Mouse (Mus musculus) spleen, adult 2 months (tissue): ENCODE measurements around the gene Arhgap21.

Experiments
- CTCF ChIP-seq: fragments of 200-500 bp; IDR thresholded peaks from 2 replicates; pipeline ENCODE4 v1.5.1; 2011; ENCODE audit warnings: mild to moderate bottlenecking, inconsistent platforms; ENCODE audit not compliant: insufficient read depth, insufficient read length, insufficient replicate concordance; ENCODE audit errors: extremely low read depth
- POLR2A ChIP-seq: fragments of 200-500 bp; IDR thresholded peaks from 2 replicates; pipeline ENCODE4 v1.6.1; 2011; ENCODE audit warnings: low read depth, low read length, inconsistent platforms

DNA sequence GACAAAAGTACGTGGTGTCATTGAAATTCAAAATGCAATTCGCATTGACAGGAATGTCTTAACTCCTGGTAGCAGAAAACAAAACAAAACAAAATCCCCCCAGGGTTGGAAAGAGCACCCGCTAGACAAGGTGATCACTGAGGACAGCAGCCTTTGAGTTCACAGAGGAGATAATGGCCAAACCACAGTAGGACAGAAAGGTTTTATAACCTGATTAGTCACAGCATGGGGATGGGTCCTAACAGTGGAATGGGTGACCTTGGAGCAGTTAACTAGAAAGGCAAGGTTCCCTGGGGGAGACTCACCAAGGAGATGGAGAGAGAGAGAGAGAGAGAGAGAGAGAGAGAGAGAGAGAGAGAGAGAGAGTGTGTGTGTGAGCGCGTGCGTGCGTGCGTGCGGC, 34.3 kb downstream of the Arhgap21 start:
- no peak for TF ChIP-seq CTCF
- no peak for TF ChIP-seq POLR2A
